Mouse (Mus musculus) stomach, embryonic 15.5 days (tissue): ENCODE measurements around the gene Mtch1. TPM values are rescaled to one million over a fixed set of nuclear protein-coding genes. Genes with fewer than 3 reads are reported as not detected.

Experiments used
- ATAC-seq: fragments of 200-750 bp; cut with Nextera tagmentation; 2 replicates; pipeline ENCODE4 v1.8.0; 2017; ENCODE audit warnings: low read depth, moderate number of reproducible peaks, moderate TSS enrichment; ENCODE audit not compliant: insufficient read depth, low FRiP score
- H3K27ac ChIP-seq: fragments of 300-500 bp; sonication (generic); 2 replicates; pipeline ENCODE4 v1.5.1; 2015; ENCODE audit warnings: mild to moderate bottlenecking, inconsistent platforms
- H3K27me3 ChIP-seq: fragments of 300-500 bp; sonication (generic); replicated peaks from 2 replicates; pipeline ENCODE4 v1.6.1; 2015; ENCODE audit warnings: inconsistent platforms
- H3K36me3 ChIP-seq: fragments of 300-500 bp; sonication (generic); 2 replicates; pipeline ENCODE4 v1.6.1; 2015; ENCODE audit warnings: inconsistent platforms
- H3K4me1 ChIP-seq: fragments of 300-500 bp; sonication (generic); 2 replicates; pipeline ENCODE4 v1.6.1; 2015; ENCODE audit warnings: inconsistent platforms
- H3K4me2 ChIP-seq: fragments of 300-500 bp; sonication (generic); 2 replicates; pipeline ENCODE4 v1.6.1; 2015; ENCODE audit warnings: mild to moderate bottlenecking, inconsistent platforms
- H3K4me3 ChIP-seq: fragments of 300-500 bp; sonication (generic); replicated peaks from 2 replicates; pipeline ENCODE4 v1.5.1; 2015; ENCODE audit warnings: inconsistent platforms
- H3K9ac ChIP-seq: fragments of 300-500 bp; sonication (generic); 2 replicates; pipeline ENCODE4 v1.6.1; 2015; ENCODE audit warnings: inconsistent platforms
- H3K9me3 ChIP-seq: fragments of 300-500 bp; sonication (generic); 2 replicates; pipeline ENCODE4 v1.6.1; 2016; ENCODE audit warnings: inconsistent platforms
- WGBS: fragments of 180-500 bp; shearing (Covaris S2); methylation state at CpG from one replicate; pipeline ENCODE4 v1.1.7; 2015; 5-methylcytosine and 5-hydroxymethylcytosine counted together
- polyA plus RNA-seq: library from polyadenylated mRNA; unstranded; fragments of >200 nt; fragmentation: Nextera tagmentation; extraction: Ambion mirVana; gene quantifications from 2 replicates; pipeline ENCODE4 v1.2.1, GENCODE M21; 2015

Mtch1 gene
- polyA plus RNA-seq, 1 experiment from 2014 or later: 250 TPM

DNA sequence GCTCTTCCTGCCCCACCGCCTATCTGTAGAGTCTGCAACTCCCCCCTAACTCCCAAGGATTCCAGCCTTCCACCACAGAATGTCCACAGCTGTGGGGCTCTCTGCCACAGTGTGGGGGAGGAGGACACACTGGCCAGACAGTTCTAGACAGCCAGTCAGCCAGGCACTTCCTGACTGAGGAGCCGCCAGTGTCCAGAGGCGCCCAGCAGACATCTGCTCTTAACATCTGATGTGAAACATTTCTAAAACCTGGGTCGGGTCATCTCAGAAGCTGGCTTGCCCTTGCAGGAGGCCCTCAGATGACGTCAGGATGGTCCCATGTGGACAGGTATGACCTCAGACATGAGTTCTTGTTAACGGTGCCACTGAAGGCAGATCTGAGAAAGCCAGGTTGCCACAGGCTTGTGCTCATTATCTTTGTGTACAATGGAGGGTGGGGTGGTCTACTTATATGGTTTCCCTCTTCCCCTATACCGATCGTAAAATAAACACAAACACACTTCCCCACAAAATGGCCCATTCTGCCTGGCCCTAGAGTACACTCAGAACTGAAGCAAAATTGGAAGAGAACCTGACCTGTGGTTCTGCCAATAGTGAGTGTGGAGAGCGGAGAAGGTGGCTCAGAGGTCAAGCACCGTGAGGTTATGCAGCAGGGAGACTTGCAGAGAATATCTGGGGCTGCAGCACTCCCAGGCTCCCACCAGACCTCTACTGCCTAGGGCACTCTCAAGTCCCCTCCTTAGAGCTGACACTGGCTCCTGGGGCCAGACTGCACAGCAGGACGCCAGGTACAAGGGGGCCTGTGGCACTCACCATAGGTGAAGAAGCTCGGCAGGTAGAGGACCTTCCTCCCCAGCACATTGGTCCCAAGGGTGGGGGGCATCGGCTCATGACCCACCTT lies 5.5 kb downstream of the Mtch1 start:
- H3K27ac ChIP-seq: peak overlapping the region; percentile 88
- H3K36me3 ChIP-seq: peaks cover 40% of the 10 kb centered on the region
- H3K4me1 ChIP-seq: peaks cover 37% of the 10 kb centered on the region
- peak overlapping the region; percentile 36; the same call in 1 of the 2 replicates for H3K4me2 ChIP-seq
- no peaks in the 10 kb centered on the region for H3K9me3 ChIP-seq
- 36% methylated on average over 13 of the region's 13 CpGs for WGBS
- ATAC-seq: peak; percentile 68; the same call in 1 of the 2 replicates
- H3K9ac ChIP-seq: no peak overlapping the region
- H3K27me3 ChIP-seq: no peaks in the 10 kb centered on the region
- no peak overlapping the region for H3K4me3 ChIP-seq

DNA sequence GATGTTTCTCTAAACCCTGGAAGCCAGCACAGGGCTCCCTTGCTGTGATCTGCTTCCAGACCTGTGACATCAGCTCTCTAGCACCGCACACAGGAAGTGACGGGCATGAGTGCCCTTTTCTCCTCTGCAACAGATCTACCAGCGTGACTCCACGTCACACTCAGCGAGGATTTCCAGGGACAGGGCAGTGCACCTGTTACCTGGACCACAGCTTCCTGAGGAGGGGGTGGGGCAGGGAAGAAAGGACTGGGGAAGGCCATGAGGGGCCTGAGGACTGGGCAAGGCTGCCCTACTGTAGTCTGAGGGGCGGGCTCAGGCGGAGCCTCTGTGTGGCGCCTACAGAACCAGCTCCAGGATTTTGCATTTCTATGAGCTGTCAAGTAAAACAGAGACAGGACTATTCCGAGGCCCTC lies 6.1 kb downstream of the Mtch1 start:
- WGBS: 24% methylated on average over 9 of the region's 9 CpGs
- no peak; the same call in none of the 2 replicates for ATAC-seq
- H3K27ac ChIP-seq: peak overlapping the region; percentile 88
- H3K4me2 ChIP-seq: peak overlapping the region; percentile 36
- H3K4me3 ChIP-seq: no peak overlapping the region
- no peaks in the 10 kb centered on the region for H3K9me3 ChIP-seq
- H3K4me1 ChIP-seq: peaks cover 35% of the 10 kb centered on the region
- H3K9ac ChIP-seq: no peak overlapping the region
- H3K36me3 ChIP-seq: peaks cover 46% of the 10 kb centered on the region
- no peaks in the 10 kb centered on the region for H3K27me3 ChIP-seq

DNA sequence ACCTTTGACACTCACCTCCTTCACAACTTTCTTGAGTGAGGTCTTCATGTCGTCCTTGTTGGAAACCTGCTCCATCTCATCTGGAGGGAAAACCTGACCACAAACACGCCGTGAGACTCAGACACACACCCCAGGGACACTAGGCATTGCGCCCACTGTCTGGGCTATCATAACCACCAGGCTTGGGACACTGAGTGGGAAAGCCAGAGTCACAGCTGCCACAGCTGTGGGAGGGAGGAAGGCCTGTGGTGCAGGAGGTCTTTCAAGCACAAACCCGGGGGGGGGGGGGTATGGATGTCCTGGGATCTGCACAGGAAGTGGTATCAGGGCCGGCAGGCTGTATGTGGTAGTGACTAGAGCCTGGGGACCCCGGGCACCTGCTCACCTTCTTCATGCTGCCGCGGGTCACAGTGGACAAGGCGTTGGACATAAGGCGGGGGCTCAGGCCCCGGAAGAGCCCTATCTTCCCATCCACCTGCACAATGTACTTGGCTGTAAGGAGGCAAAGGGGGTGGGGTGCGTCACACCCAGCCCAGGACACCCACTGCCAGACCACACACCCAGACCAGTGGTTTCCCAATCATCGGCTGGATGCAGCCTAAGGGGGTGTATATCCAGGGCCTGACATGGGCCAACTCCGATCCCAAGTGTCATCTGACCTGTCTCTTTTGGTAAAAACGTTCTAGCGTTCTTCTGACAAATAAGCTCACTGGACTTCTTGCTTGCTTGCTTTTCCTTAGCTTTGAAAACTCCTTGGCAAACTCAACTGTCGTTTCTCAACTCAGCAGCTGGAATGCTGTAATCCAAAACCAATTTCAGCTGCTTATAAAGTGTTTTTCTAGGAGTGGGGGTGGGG lies 7.1 kb downstream of the Mtch1 start:
- H3K4me2 ChIP-seq: no peak overlapping the region
- no peak for ATAC-seq
- 70% methylated on average over 18 of the region's 18 CpGs for WGBS
- H3K27me3 ChIP-seq: no peaks in the 10 kb centered on the region
- no peaks in the 10 kb centered on the region for H3K9me3 ChIP-seq
- H3K9ac ChIP-seq: no peak overlapping the region
- H3K4me3 ChIP-seq: no peak overlapping the region
- H3K27ac ChIP-seq: peak overlapping the region; percentile 88; the same call in 1 of the 2 replicates
- peaks cover 26% of the 10 kb centered on the region for H3K4me1 ChIP-seq
- peaks cover 55% of the 10 kb centered on the region for H3K36me3 ChIP-seq

DNA sequence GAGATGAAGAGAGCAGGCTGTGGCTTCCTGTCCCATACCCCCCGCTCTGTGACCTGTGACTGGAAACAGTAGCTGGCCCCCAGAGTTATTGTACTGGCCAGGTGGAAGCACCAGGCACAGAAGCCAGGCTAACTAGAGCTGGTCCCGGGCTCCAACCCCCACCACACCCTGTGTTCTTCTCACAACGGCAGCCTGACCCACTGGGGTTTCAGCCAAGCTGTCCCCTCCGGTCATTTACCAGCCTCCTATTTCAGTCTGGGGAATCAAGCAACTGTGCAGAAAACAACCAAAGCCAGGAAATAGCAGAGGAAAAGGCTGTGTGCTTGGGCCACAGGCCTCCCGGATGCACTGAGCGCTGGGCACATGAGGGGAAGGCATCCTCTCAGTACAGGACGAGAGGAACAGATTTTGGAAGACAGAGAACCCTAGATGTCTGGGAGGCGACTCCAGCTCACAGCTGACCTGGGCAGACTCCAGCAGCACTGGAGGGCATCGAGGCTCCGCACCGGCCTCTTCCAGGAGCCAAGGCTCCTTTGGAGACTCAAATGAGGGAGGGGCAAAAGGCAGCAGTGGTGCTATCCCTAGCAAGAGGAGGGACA lies 8.5 kb downstream of the Mtch1 start:
- Histone ChIP-seq H3K27ac (peak overlapping the region; percentile 45; the same call in 1 of the 2 replicates), H3K4me2 (no peak overlapping the region), H3K27me3 (no peaks in the 10 kb centered on the region), H3K36me3 (peaks cover 61% of the 10 kb centered on the region), H3K4me1 (peaks cover 23% of the 10 kb centered on the region), H3K9ac (no peak overlapping the region), H3K9me3 (no peaks in the 10 kb centered on the region), H3K4me3 (no peak overlapping the region)
- ATAC-seq: no peak
- WGBS: 83% methylated on average over 11 of the region's 11 CpGs

DNA sequence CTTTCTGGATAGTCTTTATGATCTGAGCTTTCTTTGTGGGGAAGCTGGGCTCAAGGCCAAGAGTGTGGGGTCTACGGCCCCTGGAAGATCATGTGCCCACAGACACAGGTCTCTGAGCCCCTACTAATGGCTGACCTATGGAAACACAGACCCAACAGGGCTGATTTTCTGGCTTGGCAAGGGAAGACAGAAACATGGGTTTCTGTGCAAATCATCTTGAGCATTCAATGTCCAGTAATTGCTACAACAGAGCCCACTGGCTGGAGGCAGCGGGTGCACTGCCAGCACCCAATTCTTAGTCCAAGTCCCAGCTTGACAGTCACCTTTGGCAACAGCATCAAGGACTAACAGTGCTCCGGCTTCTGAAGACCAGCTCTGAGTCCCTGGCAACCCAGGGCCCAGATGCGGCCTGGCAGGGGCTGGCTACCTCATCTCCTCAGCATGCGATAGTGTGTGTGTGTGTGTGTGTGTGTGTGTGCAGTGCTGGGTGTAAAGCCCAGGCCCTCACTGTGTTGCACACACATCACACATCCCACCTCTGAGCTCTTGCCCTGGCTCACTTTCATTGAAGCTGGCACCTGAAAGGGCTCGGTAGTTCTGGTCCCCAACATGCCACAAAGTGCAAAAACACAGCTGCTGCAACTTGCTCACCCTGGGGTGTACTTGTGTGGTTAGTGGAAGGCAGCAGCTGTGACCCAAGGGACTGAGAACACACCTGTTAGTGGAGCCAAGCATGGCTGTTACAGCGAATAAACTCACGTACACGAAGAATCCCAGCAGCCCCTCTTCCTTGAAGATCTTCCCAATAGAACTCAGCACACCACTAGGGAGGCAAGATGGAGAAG lies 9.5 kb downstream of the Mtch1 start:
- H3K9ac ChIP-seq: no peak overlapping the region
- WGBS: 87% methylated on average over 9 of the region's 9 CpGs
- ATAC-seq: no peak
- H3K36me3 ChIP-seq: peaks cover 63% of the 10 kb centered on the region
- no peaks in the 10 kb centered on the region for H3K9me3 ChIP-seq
- H3K27ac ChIP-seq: peak overlapping the region; percentile 45; the same call in 1 of the 2 replicates
- H3K4me2 ChIP-seq: no peak overlapping the region
- H3K4me1 ChIP-seq: peaks cover 23% of the 10 kb centered on the region
- H3K4me3 ChIP-seq: no peak overlapping the region
- H3K27me3 ChIP-seq: no peaks in the 10 kb centered on the region

DNA sequence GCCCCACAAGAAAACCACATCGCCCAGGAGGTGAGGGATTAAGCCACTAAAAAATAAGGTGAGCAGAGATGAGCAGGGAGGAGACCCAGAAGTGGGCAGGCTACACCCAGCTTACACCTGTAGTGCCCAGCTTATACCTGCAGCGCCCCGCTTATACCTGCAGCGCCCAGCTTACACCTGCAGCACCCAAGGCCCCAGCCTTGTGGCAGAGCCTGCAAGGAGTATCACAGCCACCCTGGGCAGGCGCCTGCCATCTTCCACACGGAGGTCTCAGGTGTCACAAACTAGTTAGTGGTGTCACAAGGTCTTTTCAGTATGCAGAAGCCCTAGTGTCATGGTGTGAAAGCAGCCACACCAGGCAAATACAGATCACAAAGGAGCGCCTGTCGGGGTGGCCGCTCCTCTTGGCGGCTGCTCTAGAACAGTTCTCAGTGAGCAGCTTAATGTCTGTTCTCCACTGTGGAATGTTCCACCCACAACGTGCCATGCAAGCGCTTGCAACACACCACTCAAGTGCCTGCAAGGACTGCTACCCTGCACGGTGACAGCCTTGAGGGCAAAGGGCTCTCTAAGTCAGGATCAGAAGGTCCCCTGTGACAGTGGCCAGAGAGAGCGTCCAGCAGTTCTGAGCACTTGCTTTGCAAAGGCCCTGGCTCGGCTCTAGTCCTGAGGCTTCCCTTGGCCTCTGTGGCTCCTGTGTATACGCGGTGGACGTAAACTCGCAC lies 11.3 kb downstream of the Mtch1 start:
- Histone ChIP-seq H3K9ac (no peak overlapping the region), H3K27ac (no peak overlapping the region), H3K4me1 (peaks cover 5% of the 10 kb centered on the region), H3K4me3 (no peak overlapping the region), H3K4me2 (no peak overlapping the region), H3K36me3 (peaks cover 66% of the 10 kb centered on the region), H3K9me3 (no peaks in the 10 kb centered on the region), H3K27me3 (no peaks in the 10 kb centered on the region)
- 87% methylated on average over 19 of the region's 19 CpGs for WGBS
- no peak for ATAC-seq

DNA sequence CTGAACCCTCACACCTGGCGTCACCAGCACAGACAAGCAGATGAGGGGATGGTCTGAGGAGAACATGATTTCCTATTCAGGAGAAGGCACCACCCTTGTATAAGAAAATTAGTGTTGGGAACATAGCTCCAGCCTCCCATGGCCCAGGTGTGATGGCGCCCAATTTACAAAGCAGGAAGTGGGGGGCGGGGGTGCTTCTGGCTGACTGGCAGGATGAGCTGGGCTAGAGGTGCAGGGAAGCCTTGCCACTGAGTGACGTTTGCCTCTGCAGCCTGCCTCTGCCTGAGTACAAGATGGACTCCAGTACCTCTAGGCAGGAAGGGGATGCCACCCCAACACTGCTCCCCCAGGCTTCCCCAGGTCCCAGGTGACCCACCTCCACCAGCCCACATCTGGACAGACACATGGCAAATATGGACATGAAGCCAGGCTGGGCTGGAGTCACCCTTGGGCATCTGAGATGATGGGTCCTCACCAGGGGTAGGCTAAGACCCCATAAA lies 15.5 kb downstream of the Mtch1 start:
- Histone ChIP-seq H3K4me1 (no peaks in the 10 kb centered on the region), H3K36me3 (peaks cover 42% of the 10 kb centered on the region), H3K4me3 (no peak overlapping the region), H3K27ac (no peak overlapping the region), H3K4me2 (no peak overlapping the region), H3K9me3 (no peaks in the 10 kb centered on the region), H3K9ac (no peak overlapping the region), H3K27me3 (no peaks in the 10 kb centered on the region)
- WGBS: 74% methylated on average over 4 of the region's 4 CpGs
- no peak for ATAC-seq

DNA sequence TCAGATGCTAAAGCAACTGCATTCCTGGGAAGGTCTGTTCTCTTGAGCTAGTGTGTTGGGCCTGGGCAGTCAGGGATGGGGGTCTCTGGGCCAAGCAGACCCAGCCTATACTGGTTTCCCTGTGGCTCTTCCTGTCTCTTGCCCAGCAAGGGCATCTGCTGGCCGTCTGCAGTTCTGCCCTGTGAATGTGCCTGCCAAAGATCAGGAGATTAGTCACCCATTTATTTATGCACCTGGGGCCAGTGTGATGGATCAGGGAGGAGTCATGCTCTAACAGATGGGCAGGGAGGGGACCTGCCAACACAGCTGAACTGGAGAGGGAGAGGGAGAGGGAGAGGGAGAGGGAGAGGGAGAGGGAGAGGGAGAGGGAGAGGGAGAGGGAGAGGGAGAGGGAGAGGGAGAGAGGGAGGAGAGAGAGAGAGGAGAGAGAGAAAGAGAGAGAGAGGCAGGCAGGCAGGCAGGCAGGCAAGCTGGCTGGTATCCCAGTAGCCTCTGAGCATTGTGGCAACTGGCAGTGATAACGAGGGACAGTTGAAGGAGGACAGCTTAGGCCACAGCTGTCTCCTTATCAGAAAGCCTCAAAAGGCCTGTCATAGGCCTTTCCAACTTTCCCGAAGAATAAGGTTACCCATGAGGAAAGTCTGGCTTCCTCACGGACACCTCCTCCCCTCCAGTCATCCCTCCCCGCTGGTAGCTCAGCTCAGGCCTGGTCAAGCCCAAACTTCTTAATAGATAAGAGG lies 16.9 kb downstream of the Mtch1 start:
- ATAC-seq: 0 out of 2 replicates have a peak, but pooled peaks have one; percentile 23
- no peaks in the 10 kb centered on the region for H3K9me3 ChIP-seq
- no peaks in the 10 kb centered on the region for H3K27me3 ChIP-seq
- peak overlapping the region; percentile 61; the same call in 1 of the 2 replicates for H3K27ac ChIP-seq
- H3K4me2 ChIP-seq: no peak overlapping the region
- no peak overlapping the region for H3K4me3 ChIP-seq
- H3K4me1 ChIP-seq: peaks cover 13% of the 10 kb centered on the region
- peaks cover 29% of the 10 kb centered on the region for H3K36me3 ChIP-seq
- WGBS: 22% methylated on average over 5 of the region's 5 CpGs
- H3K9ac ChIP-seq: no peak overlapping the region

DNA sequence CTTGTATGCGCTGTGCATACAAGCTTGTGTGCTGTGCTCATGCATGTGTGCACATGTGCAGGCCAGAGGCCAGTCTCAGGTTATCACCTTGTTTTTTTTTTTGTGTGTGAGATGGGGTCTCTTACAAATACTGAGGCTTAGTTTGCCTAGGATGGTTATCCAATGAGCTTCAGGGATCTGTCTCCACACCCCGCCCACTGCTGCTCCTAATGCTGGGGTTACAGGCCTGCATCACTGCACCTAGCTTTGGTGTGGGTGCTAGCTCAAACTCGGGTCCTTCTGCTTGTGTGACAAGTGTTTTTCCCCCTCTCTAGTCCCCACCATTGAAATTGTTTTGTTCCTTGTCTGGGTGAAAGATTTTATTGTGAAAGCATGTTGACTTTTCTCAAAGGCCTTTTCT lies 17.5 kb downstream of the Mtch1 start:
- WGBS: 75% methylated on average over 3 of the region's 3 CpGs
- Histone ChIP-seq H3K27me3 (no peaks in the 10 kb centered on the region), H3K27ac (0 out of 2 replicates have a peak overlapping the region, but pooled peaks have one; percentile 40), H3K9ac (no peak overlapping the region), H3K9me3 (no peaks in the 10 kb centered on the region), H3K4me3 (no peak overlapping the region), H3K4me2 (no peak overlapping the region), H3K4me1 (peaks cover 13% of the 10 kb centered on the region), H3K36me3 (peaks cover 23% of the 10 kb centered on the region)
- ATAC-seq: no peak

DNA sequence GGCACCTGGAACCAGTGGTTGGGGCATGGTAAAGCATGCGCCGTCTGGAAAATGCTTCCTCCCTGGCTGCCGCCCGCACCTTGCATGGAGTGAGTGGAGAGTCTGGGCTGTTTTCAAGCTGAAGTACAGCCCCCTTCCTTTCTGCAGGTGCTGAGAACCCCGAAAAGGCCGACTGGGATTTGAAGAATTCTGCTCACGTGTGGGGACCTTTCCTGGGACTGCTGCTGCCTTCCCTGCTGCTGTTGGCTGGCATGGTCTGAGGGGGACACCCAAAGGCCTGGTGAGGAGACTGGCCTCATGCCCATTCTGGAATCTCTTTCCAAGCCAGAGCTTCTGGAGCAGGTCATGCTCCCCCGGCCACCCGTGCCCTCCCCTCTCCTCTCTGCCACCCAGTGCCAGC lies 20.0 kb downstream of the Mtch1 start:
- WGBS: 84% methylated on average over 9 of the region's 9 CpGs
- H3K4me3 ChIP-seq: no peak overlapping the region
- H3K4me2 ChIP-seq: no peak overlapping the region
- H3K9ac ChIP-seq: no peak overlapping the region
- peaks cover 3% of the 10 kb centered on the region; the same call in 1 of the 2 replicates for H3K27me3 ChIP-seq
- peaks cover 6% of the 10 kb centered on the region for H3K36me3 ChIP-seq
- no peaks in the 10 kb centered on the region for H3K9me3 ChIP-seq
- H3K4me1 ChIP-seq: peaks cover 15% of the 10 kb centered on the region
- ATAC-seq: no peak
- no peak overlapping the region for H3K27ac ChIP-seq
